Mouse (Mus musculus): ENCODE data around the gene Fam53b. TPM values are rescaled to one million over a fixed set of nuclear protein-coding genes. Genes with fewer than 3 reads are reported as not detected.

Fam53b gene
- polyA plus RNA-seq, 1 experiment from 2014 or later: 17.4 TPM

GRCm38 (mm10) chr7:132842455-132842854 is 28.8 kb upstream of the Fam53b start:
- no peak for ATAC-seq (ENCODE audit: insufficient read depth, low FRiP score)
- H3K4me3 ChIP-seq (replicated peaks; ENCODE audit: low read length): no peak overlapping the region
- no peak overlapping the region for H3K9ac ChIP-seq (ENCODE audit: low read length)
- peaks cover under 1% of the 10 kb centered on the region; the same call in 1 of the 2 replicates for H3K36me3 ChIP-seq (ENCODE audit: control insufficient read depth, insufficient read depth, low read length)
- H3K27me3 ChIP-seq (ENCODE audit: control insufficient read depth, insufficient read depth, low read length): no peaks in the 10 kb centered on the region
- H3K4me1 ChIP-seq (ENCODE audit: control insufficient read depth, insufficient read depth, low read length): no peaks in the 10 kb centered on the region
- 96% methylated on average over 1 of the region's 1 CpGs for WGBS
- H3K9me3 ChIP-seq (replicated peaks; ENCODE audit: control insufficient read depth, low read length): no peaks in the 10 kb centered on the region
- no peak overlapping the region for H3K4me2 ChIP-seq (ENCODE audit: low read depth, low read length)
- H3K27ac ChIP-seq (ENCODE audit: low read length): no peak overlapping the region

GRCm38 (mm10) chr7:132841287-132841686 is 27.6 kb upstream of the Fam53b start:
- H3K36me3 ChIP-seq (ENCODE audit: control insufficient read depth, insufficient read depth, low read length): no peaks in the 10 kb centered on the region; the same call in 1 of the 2 replicates
- no peak overlapping the region for H3K27ac ChIP-seq (ENCODE audit: low read length)
- H3K4me2 ChIP-seq (ENCODE audit: low read depth, low read length): no peak overlapping the region
- H3K9ac ChIP-seq (ENCODE audit: low read length): no peak overlapping the region
- H3K9me3 ChIP-seq (replicated peaks; ENCODE audit: control insufficient read depth, low read length): no peaks in the 10 kb centered on the region
- H3K4me3 ChIP-seq (replicated peaks; ENCODE audit: low read length): no peak overlapping the region
- 82% methylated on average over 5 of the region's 5 CpGs for WGBS
- ATAC-seq (ENCODE audit: insufficient read depth, low FRiP score): no peak
- H3K4me1 ChIP-seq (ENCODE audit: control insufficient read depth, insufficient read depth, low read length): no peaks in the 10 kb centered on the region
- H3K27me3 ChIP-seq (ENCODE audit: control insufficient read depth, insufficient read depth, low read length): no peaks in the 10 kb centered on the region

GRCm38 (mm10) chr7:132830955-132831354 is 17.3 kb upstream of the Fam53b start:
- Histone ChIP-seq H3K27ac (ENCODE audit: low read length) (no peak overlapping the region), H3K9me3 (replicated peaks; ENCODE audit: control insufficient read depth, low read length) (no peaks in the 10 kb centered on the region), H3K4me1 (ENCODE audit: control insufficient read depth, insufficient read depth, low read length) (no peaks in the 10 kb centered on the region), H3K4me2 (ENCODE audit: low read depth, low read length) (no peak overlapping the region), H3K9ac (ENCODE audit: low read length) (no peak overlapping the region), H3K4me3 (replicated peaks; ENCODE audit: low read length) (no peak overlapping the region), H3K27me3 (ENCODE audit: control insufficient read depth, insufficient read depth, low read length) (no peaks in the 10 kb centered on the region), H3K36me3 (ENCODE audit: control insufficient read depth, insufficient read depth, low read length) (peaks cover 15% of the 10 kb centered on the region; the same call in 1 of the 2 replicates)
- no peak for ATAC-seq (ENCODE audit: insufficient read depth, low FRiP score)
- 77% methylated on average over 4 of the region's 4 CpGs for WGBS

GRCm38 (mm10) chr7:132824346-132825022 is 10.8 kb upstream of the Fam53b start:
- no peak for ATAC-seq (ENCODE audit: insufficient read depth, low FRiP score)
- peaks cover 4% of the 10 kb centered on the region; the same call in 1 of the 2 replicates for H3K36me3 ChIP-seq (ENCODE audit: control insufficient read depth, insufficient read depth, low read length)
- H3K27ac ChIP-seq (ENCODE audit: low read length): no peak overlapping the region
- no peak overlapping the region for H3K9ac ChIP-seq (ENCODE audit: low read length)
- no peak overlapping the region for H3K4me3 ChIP-seq (replicated peaks; ENCODE audit: low read length)
- H3K4me2 ChIP-seq (ENCODE audit: low read depth, low read length): no peak overlapping the region
- H3K27me3 ChIP-seq (ENCODE audit: control insufficient read depth, insufficient read depth, low read length): no peaks in the 10 kb centered on the region
- H3K4me1 ChIP-seq (ENCODE audit: control insufficient read depth, insufficient read depth, low read length): no peaks in the 10 kb centered on the region
- H3K9me3 ChIP-seq (replicated peaks; ENCODE audit: control insufficient read depth, low read length): no peaks in the 10 kb centered on the region
- WGBS: 17% methylated on average over 1 of the region's 1 CpGs

- H3K4me3 ChIP-seq (replicated peaks; ENCODE audit: low read length): no peak overlapping the region
- no peak overlapping the region for H3K27ac ChIP-seq (ENCODE audit: low read length)
- no peaks in the 10 kb centered on the region for H3K4me1 ChIP-seq (ENCODE audit: control insufficient read depth, insufficient read depth, low read length)
- no peaks in the 10 kb centered on the region for H3K9me3 ChIP-seq (replicated peaks; ENCODE audit: control insufficient read depth, low read length)
- H3K4me2 ChIP-seq (ENCODE audit: low read depth, low read length): no peak overlapping the region
- no peak for ATAC-seq (ENCODE audit: insufficient read depth, low FRiP score)
- H3K27me3 ChIP-seq (ENCODE audit: control insufficient read depth, insufficient read depth, low read length): no peaks in the 10 kb centered on the region
- no peak overlapping the region for H3K9ac ChIP-seq (ENCODE audit: low read length)
- H3K36me3 ChIP-seq (ENCODE audit: control insufficient read depth, insufficient read depth, low read length): peaks cover 4% of the 10 kb centered on the region; the same call in 1 of the 2 replicates
Observed at GRCm38 (mm10) chr7:132823832-132824231, 10.1 kb upstream of the Fam53b start.

GRCm38 (mm10) chr7:132820692-132821091 is 7.0 kb upstream of the Fam53b start:
- H3K36me3 ChIP-seq (ENCODE audit: control insufficient read depth, insufficient read depth, low read length): peaks cover 4% of the 10 kb centered on the region; the same call in 1 of the 2 replicates
- H3K9me3 ChIP-seq (replicated peaks; ENCODE audit: control insufficient read depth, low read length): no peaks in the 10 kb centered on the region
- 0 out of 2 replicates have a peak, but pooled peaks cover 2% of the 10 kb centered on the region for H3K4me1 ChIP-seq (ENCODE audit: control insufficient read depth, insufficient read depth, low read length)
- no peak overlapping the region for H3K4me2 ChIP-seq (ENCODE audit: low read depth, low read length)
- no peak overlapping the region for H3K27ac ChIP-seq (ENCODE audit: low read length)
- ATAC-seq (ENCODE audit: insufficient read depth, low FRiP score): no peak
- no peak overlapping the region for H3K4me3 ChIP-seq (replicated peaks; ENCODE audit: low read length)
- 77% methylated on average over 3 of the region's 3 CpGs for WGBS
- H3K27me3 ChIP-seq (ENCODE audit: control insufficient read depth, insufficient read depth, low read length): no peaks in the 10 kb centered on the region
- no peak overlapping the region for H3K9ac ChIP-seq (ENCODE audit: low read length)

GRCm38 (mm10) chr7:132817056-132817455 is 3.4 kb upstream of the Fam53b start:
- H3K36me3 ChIP-seq (ENCODE audit: control insufficient read depth, insufficient read depth, low read length): no peaks in the 10 kb centered on the region
- H3K27me3 ChIP-seq (ENCODE audit: control insufficient read depth, insufficient read depth, low read length): no peaks in the 10 kb centered on the region
- H3K4me2 ChIP-seq (ENCODE audit: low read depth, low read length): no peak overlapping the region
- H3K4me3 ChIP-seq (replicated peaks; ENCODE audit: low read length): no peak overlapping the region
- 0 out of 2 replicates have a peak, but pooled peaks cover 8% of the 10 kb centered on the region for H3K4me1 ChIP-seq (ENCODE audit: control insufficient read depth, insufficient read depth, low read length)
- no peak overlapping the region for H3K9ac ChIP-seq (ENCODE audit: low read length)
- no peak for ATAC-seq (ENCODE audit: insufficient read depth, low FRiP score)
- H3K27ac ChIP-seq (ENCODE audit: low read length): no peak overlapping the region
- WGBS: 95% methylated on average over 6 of the region's 6 CpGs
- H3K9me3 ChIP-seq (replicated peaks; ENCODE audit: control insufficient read depth, low read length): no peaks in the 10 kb centered on the region

GRCm38 (mm10) chr7:132816528-132816927 is 2.8 kb upstream of the Fam53b start:
- no peak overlapping the region for H3K27ac ChIP-seq (ENCODE audit: low read length)
- 0 out of 2 replicates have a peak, but pooled peaks cover 8% of the 10 kb centered on the region for H3K4me1 ChIP-seq (ENCODE audit: control insufficient read depth, insufficient read depth, low read length)
- 64% methylated on average over 2 of the region's 2 CpGs for WGBS
- no peak overlapping the region for H3K4me2 ChIP-seq (ENCODE audit: low read depth, low read length)
- no peaks in the 10 kb centered on the region for H3K9me3 ChIP-seq (replicated peaks; ENCODE audit: control insufficient read depth, low read length)
- ATAC-seq (ENCODE audit: insufficient read depth, low FRiP score): no peak
- H3K36me3 ChIP-seq (ENCODE audit: control insufficient read depth, insufficient read depth, low read length): no peaks in the 10 kb centered on the region
- H3K27me3 ChIP-seq (ENCODE audit: control insufficient read depth, insufficient read depth, low read length): no peaks in the 10 kb centered on the region
- H3K4me3 ChIP-seq (replicated peaks; ENCODE audit: low read length): no peak overlapping the region
- H3K9ac ChIP-seq (ENCODE audit: low read length): no peak overlapping the region

- peaks cover 22% of the 10 kb centered on the region for H3K4me1 ChIP-seq (ENCODE audit: control insufficient read depth, insufficient read depth, low read length)
- H3K4me2 ChIP-seq (ENCODE audit: low read depth, low read length): no peak overlapping the region
- H3K9me3 ChIP-seq (replicated peaks; ENCODE audit: control insufficient read depth, low read length): no peaks in the 10 kb centered on the region
- WGBS: 73% methylated on average over 5 of the region's 5 CpGs
- no peaks in the 10 kb centered on the region for H3K36me3 ChIP-seq (ENCODE audit: control insufficient read depth, insufficient read depth, low read length)
- no peak overlapping the region for H3K27ac ChIP-seq (ENCODE audit: low read length)
- no peaks in the 10 kb centered on the region for H3K27me3 ChIP-seq (ENCODE audit: control insufficient read depth, insufficient read depth, low read length)
- H3K4me3 ChIP-seq (replicated peaks; ENCODE audit: low read length): no peak overlapping the region
- ATAC-seq (ENCODE audit: insufficient read depth, low FRiP score): no peak
- H3K9ac ChIP-seq (ENCODE audit: low read length): no peak overlapping the region
Observed at GRCm38 (mm10) chr7:132815081-132815480, 1.4 kb upstream of the Fam53b start.

Measured in stomach, embryonic 16.5 days (tissue).